Mouse (Mus musculus) B cell, adult (primary cell): ENCODE results near the gene Mdga1. TPM values are rescaled to one million over a fixed set of nuclear protein-coding genes. Genes with fewer than 3 reads are reported as not detected.

Experiments
- total RNA-seq: library from RNA; stranded (reverse); gene quantifications from 4 replicates; pipeline ENCODE4 v1.2.4, GENCODE M21; 2023; ENCODE audit not compliant: inconsistent age

Gene Mdga1
- 0.48 to 1.1 TPM in 2 of 4 replicates, not detected in the others for total RNA-seq

GRCm38 (mm10) chr17:29970037-29970555 is at the start of gene Mdga1:
Gene Mdga1 (minus strand): TSS chr17:29970087.

DNA sequence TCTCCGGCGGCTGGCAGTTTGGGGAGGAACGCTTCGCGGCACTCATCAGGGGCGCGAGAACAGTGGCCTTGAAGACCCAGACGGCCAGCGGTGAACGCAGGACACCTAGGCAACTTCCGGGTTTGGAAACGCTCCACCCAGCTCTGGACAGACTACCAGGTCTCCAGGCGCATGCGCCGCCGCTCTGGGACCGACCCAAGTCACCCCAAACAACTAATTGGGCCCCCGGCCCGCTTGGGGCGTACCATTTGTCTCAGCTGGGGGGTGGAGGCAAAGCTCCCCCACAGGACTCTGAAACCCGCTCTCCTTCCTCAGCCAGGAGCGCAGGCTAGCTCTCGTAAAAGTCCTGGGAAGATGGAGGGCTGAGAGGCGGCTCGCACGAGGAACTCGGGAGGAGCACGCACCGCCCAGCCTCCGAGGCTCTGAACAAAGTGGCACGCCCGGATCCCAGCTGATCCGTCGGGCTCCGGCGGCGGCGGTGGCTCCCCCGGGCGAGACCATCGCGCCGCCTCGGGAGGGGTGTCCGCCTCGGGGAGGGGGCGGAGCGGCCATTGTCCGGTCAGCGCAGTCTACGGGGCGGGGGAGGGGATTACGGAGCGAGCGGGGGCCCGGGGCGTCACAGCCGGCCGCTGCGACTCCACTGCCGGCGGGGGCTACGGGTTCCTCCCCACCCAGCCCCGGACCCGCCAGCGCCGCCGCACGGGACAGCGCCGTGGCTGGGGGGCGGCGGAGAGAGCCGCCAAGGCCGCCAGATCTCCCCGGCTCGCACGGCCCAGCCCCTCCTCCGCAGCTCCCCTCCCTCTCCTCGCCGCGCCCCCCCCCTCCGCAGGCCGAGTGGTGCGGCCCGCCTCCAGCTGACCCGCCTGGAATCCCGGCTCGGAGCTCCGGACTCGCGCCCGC is 34.6 kb upstream of the Mdga1 start, which contains the start of gene Zfand3:
Zfand3 (plus strand) TSS at position 531 of the 900 bp plus-strand sequence.

Other genes with a start within 250 kb of the Mdga1 start
- gene Zfand3, start 34.6 kb upstream of the Mdga1 start, total RNA-seq, result 79.4 to 95.1 TPM (median 79.7 TPM) in 4 replicates